Mouse (Mus musculus): ENCODE results near the gene Ttc6. TPM values are rescaled to one million over a fixed set of nuclear protein-coding genes. Genes with fewer than 3 reads are reported as not detected.
A peak's percentile ranks its signal among the peaks of the same experiment; 100 is the strongest.

Ttc6 gene
- polyA plus RNA-seq (2015; fragmentation: Nextera tagmentation; extraction: Ambion mirVana) = 0.40 and 0.46 TPM in 2 replicates

GRCm38 (mm10) chr12:57563909-57564308 is at the start of gene Ttc6:
Gene Ttc6, plus strand, starts transcription at chr12:57564113.
- Histone ChIP-seq H3K36me3 (no peaks in the 10 kb centered on the region), H3K9ac (no peak within 1 kb of the TSS), H3K27me3 (peaks cover 7% of the 10 kb centered on the region; the same call in 1 of the 2 replicates), H3K4me1 (replicated peaks) (no peaks in the 10 kb centered on the region), H3K9me3 (no peaks in the 10 kb centered on the region), H3K4me2 (no peak within 1 kb of the TSS), H3K27ac (replicated peaks) (no peak within 1 kb of the TSS), H3K4me3 (no peak within 1 kb of the TSS)
- no peak for ATAC-seq (ENCODE audit: low read depth)
- 84% methylated on average over 6 of the region's 6 CpGs for WGBS

GRCm38 (mm10) chr12:57514552-57514951 is 49.4 kb upstream of the Ttc6 start:
- no peak overlapping the region for H3K4me3 ChIP-seq
- no peak overlapping the region for H3K4me2 ChIP-seq
- H3K9ac ChIP-seq = no peak overlapping the region
- no peaks in the 10 kb centered on the region for H3K4me1 ChIP-seq (replicated peaks)
- H3K27me3 ChIP-seq = peaks cover 3% of the 10 kb centered on the region; the same call in 1 of the 2 replicates
- H3K36me3 ChIP-seq = no peaks in the 10 kb centered on the region
- no peak overlapping the region for H3K27ac ChIP-seq (replicated peaks)
- 75% methylated on average over 1 of the region's 1 CpGs for whole genome bisulfite sequencing
- H3K9me3 ChIP-seq = no peaks in the 10 kb centered on the region
- ATAC-seq (ENCODE audit: low read depth) = no peak

- no peak for ATAC-seq (ENCODE audit: low read depth)
- 39% methylated on average over 12 of the region's 12 CpGs for WGBS
- Histone ChIP-seq H3K36me3 (no peaks in the 10 kb centered on the region), H3K4me3 (no peak overlapping the region), H3K27ac (replicated peaks) (no peak overlapping the region), H3K4me1 (replicated peaks) (no peaks in the 10 kb centered on the region), H3K9me3 (no peaks in the 10 kb centered on the region), H3K4me2 (no peak overlapping the region), H3K27me3 (peaks cover 3% of the 10 kb centered on the region; the same call in 1 of the 2 replicates), H3K9ac (no peak overlapping the region)
Measured at GRCm38 (mm10) chr12:57515702-57516377, 48.1 kb upstream of the Ttc6 start.

- Histone ChIP-seq H3K9me3 (no peaks in the 10 kb centered on the region), H3K9ac (no peak overlapping the region), H3K4me1 (replicated peaks) (peaks cover 5% of the 10 kb centered on the region; the same call in 1 of the 2 replicates), H3K4me3 (no peak overlapping the region), H3K4me2 (no peak overlapping the region), H3K27ac (replicated peaks) (no peak overlapping the region), H3K27me3 (peaks cover 71% of the 10 kb centered on the region), H3K36me3 (no peaks in the 10 kb centered on the region)
- ATAC-seq (ENCODE audit: low read depth) = no peak
- 82% methylated on average over 4 of the region's 4 CpGs for WGBS
Measured at GRCm38 (mm10) chr12:57528335-57528734, 35.6 kb upstream of the Ttc6 start.

- Histone ChIP-seq H3K36me3 (no peaks in the 10 kb centered on the region), H3K9me3 (no peaks in the 10 kb centered on the region), H3K27me3 (peaks cover 89% of the 10 kb centered on the region), H3K4me1 (replicated peaks) (peaks cover 13% of the 10 kb centered on the region), H3K9ac (no peak overlapping the region), H3K27ac (replicated peaks) (no peak overlapping the region), H3K4me2 (no peak overlapping the region), H3K4me3 (no peak overlapping the region)
- ATAC-seq (ENCODE audit: low read depth) = 0 out of 2 replicates have a peak, but pooled peaks have one; percentile 70
- 8% methylated on average over 9 of the region's 9 CpGs for WGBS
Measured at GRCm38 (mm10) chr12:57530474-57530873, 33.4 kb upstream of the Ttc6 start.

GRCm38 (mm10) chr12:57534517-57534878 is 29.4 kb upstream of the Ttc6 start:
- no peaks in the 10 kb centered on the region for H3K36me3 ChIP-seq
- peaks cover 97% of the 10 kb centered on the region for H3K27me3 ChIP-seq
- peaks cover 22% of the 10 kb centered on the region for H3K4me1 ChIP-seq (replicated peaks)
- no peak overlapping the region for H3K4me2 ChIP-seq
- peak; percentile 30; the same call in 1 of the 2 replicates for ATAC-seq (ENCODE audit: low read depth)
- H3K9me3 ChIP-seq = no peaks in the 10 kb centered on the region
- no peak overlapping the region for H3K27ac ChIP-seq (replicated peaks)
- H3K4me3 ChIP-seq = no peak overlapping the region
- 1% methylated on average over 6 of the region's 6 CpGs for WGBS
- H3K9ac ChIP-seq = no peak overlapping the region

GRCm38 (mm10) chr12:57534879-57535611 is 28.9 kb upstream of the Ttc6 start:
- WGBS = under 1% methylated on average over 39 of the region's 39 CpGs
- no peak overlapping the region for H3K4me2 ChIP-seq
- H3K4me3 ChIP-seq = no peak overlapping the region

GRCm38 (mm10) chr12:57536056-57536908 is 27.6 kb upstream of the Ttc6 start:
- H3K4me3 ChIP-seq = no peak overlapping the region
- H3K4me1 ChIP-seq (replicated peaks) = peaks cover 16% of the 10 kb centered on the region
- no peak overlapping the region for H3K4me2 ChIP-seq
- H3K36me3 ChIP-seq = no peaks in the 10 kb centered on the region
- ATAC-seq (ENCODE audit: low read depth) = no peak
- H3K9me3 ChIP-seq = no peaks in the 10 kb centered on the region
- H3K27ac ChIP-seq (replicated peaks) = no peak overlapping the region
- H3K27me3 ChIP-seq = peaks cover 94% of the 10 kb centered on the region
- 2% methylated on average over 25 of the region's 25 CpGs for WGBS
- no peak overlapping the region for H3K9ac ChIP-seq

More at GRCm38 (mm10) chr12:57534879-57535611, 28.9 kb upstream of the Ttc6 start:
- ATAC-seq (ENCODE audit: low read depth) = peak; percentile 44
- Histone ChIP-seq H3K36me3 (no peaks in the 10 kb centered on the region), H3K4me1 (replicated peaks) (peaks cover 22% of the 10 kb centered on the region), H3K9ac (no peak overlapping the region), H3K27me3 (peaks cover 97% of the 10 kb centered on the region), H3K9me3 (no peaks in the 10 kb centered on the region), H3K27ac (replicated peaks) (no peak overlapping the region)

- Histone ChIP-seq H3K27me3 (peaks cover 94% of the 10 kb centered on the region), H3K9ac (no peak overlapping the region), H3K9me3 (no peaks in the 10 kb centered on the region), H3K27ac (replicated peaks) (no peak overlapping the region), H3K4me1 (replicated peaks) (peaks cover 18% of the 10 kb centered on the region), H3K4me2 (no peak overlapping the region), H3K36me3 (no peaks in the 10 kb centered on the region), H3K4me3 (no peak overlapping the region)
- ATAC-seq (ENCODE audit: low read depth) = no peak
- WGBS = 3% methylated on average over 11 of the region's 11 CpGs
Measured at GRCm38 (mm10) chr12:57536909-57537670, 26.8 kb upstream of the Ttc6 start.

- Histone ChIP-seq H3K27me3 (peaks cover 94% of the 10 kb centered on the region), H3K9me3 (no peaks in the 10 kb centered on the region), H3K27ac (replicated peaks) (no peak overlapping the region), H3K4me3 (peak overlapping the region; percentile 27; the same call in 1 of the 2 replicates), H3K9ac (0 out of 2 replicates have a peak overlapping the region, but pooled peaks have one; percentile 12), H3K4me2 (peak overlapping the region; percentile 42), H3K36me3 (no peaks in the 10 kb centered on the region), H3K4me1 (replicated peaks) (peaks cover 27% of the 10 kb centered on the region)
- no peak for ATAC-seq (ENCODE audit: low read depth)
- 1% methylated on average over 21 of the region's 21 CpGs for WGBS
Measured at GRCm38 (mm10) chr12:57537791-57538587, 25.9 kb upstream of the Ttc6 start.
